Mouse (Mus musculus): ENCODE results near the gene Mrtfb.

GRCm38 (mm10) chr16:13328646-13329045, 72.4 kb downstream of the Mrtfb start:
- TF ChIP-seq CTCF (IDR thresholded peaks at IDR 0.05; ENCODE audit: extremely low read depth, insufficient read length, insufficient replicate concordance, low read depth, low read length) (no peak), POLR2A (IDR thresholded peaks at IDR 0.05; ENCODE audit: low read depth, low read length) (no peak)

Data from small intestine, adult 2 months (tissue).